Mouse (Mus musculus): ENCODE measurements around the gene Irf7. TPM values are rescaled to one million over a fixed set of nuclear protein-coding genes. Genes with fewer than 3 reads are reported as not detected.

Irf7 gene
- 6.0 and 7.2 TPM in 2 replicates for polyA plus RNA-seq (2011; ENCODE audit: insufficient read length, low read depth, missing spikeins)

GRCm38 (mm10) chr7:141265739-141266561 is at the start of gene Irf7:
Gene Irf7 (minus strand): TSS chr7:141266481.
- Histone ChIP-seq H3K4me3 (ENCODE audit: insufficient read depth, low read length) (peak within 1 kb of the TSS; percentile 82), H3K27ac (ENCODE audit: insufficient read depth, low read length) (no peak within 1 kb of the TSS), H3K4me1 (ENCODE audit: control insufficient read depth, insufficient read depth, low read length) (no peaks in the 10 kb centered on the region; the same call in 1 of the 2 replicates)
- no peak for TF ChIP-seq CTCF (IDR thresholded peaks at IDR 0.05; ENCODE audit: borderline replicate concordance, insufficient read depth, low read length)
- peak; percentile 62; the same call in 1 of the 2 replicates for TF ChIP-seq POLR2A (IDR thresholded peaks at IDR 0.05; ENCODE audit: low read depth, low read length)

- Histone ChIP-seq H3K4me3 (ENCODE audit: insufficient read depth, low read length) (no peak overlapping the region), H3K4me1 (ENCODE audit: control insufficient read depth, insufficient read depth, low read length) (0 out of 2 replicates have a peak, but pooled peaks cover 4% of the 10 kb centered on the region), H3K27ac (ENCODE audit: insufficient read depth, low read length) (no peak overlapping the region)
- TF ChIP-seq CTCF (IDR thresholded peaks at IDR 0.05; ENCODE audit: borderline replicate concordance, insufficient read depth, low read length) (peak; percentile 26; the same call in 1 of the 2 replicates), POLR2A (IDR thresholded peaks at IDR 0.05; ENCODE audit: low read depth, low read length) (no peak)
Measured at GRCm38 (mm10) chr7:141315974-141316373, 49.7 kb upstream of the Irf7 start.

GRCm38 (mm10) chr7:141315076-141315475 is 48.8 kb upstream of the Irf7 start:
- H3K4me3 ChIP-seq (ENCODE audit: insufficient read depth, low read length), result no peak overlapping the region
- 0 out of 2 replicates have a peak, but pooled peaks cover 4% of the 10 kb centered on the region for H3K4me1 ChIP-seq (ENCODE audit: control insufficient read depth, insufficient read depth, low read length)
- no peak overlapping the region for H3K27ac ChIP-seq (ENCODE audit: insufficient read depth, low read length)
- no peak for TF ChIP-seq CTCF (IDR thresholded peaks at IDR 0.05; ENCODE audit: borderline replicate concordance, insufficient read depth, low read length)
- no peak for TF ChIP-seq POLR2A (IDR thresholded peaks at IDR 0.05; ENCODE audit: low read depth, low read length)

GRCm38 (mm10) chr7:141314416-141314815 is 48.1 kb upstream of the Irf7 start:
- H3K4me3 ChIP-seq (ENCODE audit: insufficient read depth, low read length), result no peak overlapping the region
- 0 out of 2 replicates have a peak, but pooled peaks cover 4% of the 10 kb centered on the region for H3K4me1 ChIP-seq (ENCODE audit: control insufficient read depth, insufficient read depth, low read length)
- TF ChIP-seq POLR2A (IDR thresholded peaks at IDR 0.05; ENCODE audit: low read depth, low read length) (no peak), CTCF (IDR thresholded peaks at IDR 0.05; ENCODE audit: borderline replicate concordance, insufficient read depth, low read length) (no peak)
- H3K27ac ChIP-seq (ENCODE audit: insufficient read depth, low read length), result no peak overlapping the region

- Histone ChIP-seq H3K27ac (ENCODE audit: insufficient read depth, low read length) (no peak overlapping the region), H3K4me3 (ENCODE audit: insufficient read depth, low read length) (no peak overlapping the region), H3K4me1 (ENCODE audit: control insufficient read depth, insufficient read depth, low read length) (no peaks in the 10 kb centered on the region)
- TF ChIP-seq POLR2A (IDR thresholded peaks at IDR 0.05; ENCODE audit: low read depth, low read length), result no peak
- TF ChIP-seq CTCF (IDR thresholded peaks at IDR 0.05; ENCODE audit: borderline replicate concordance, insufficient read depth, low read length), result no peak
Measured at GRCm38 (mm10) chr7:141304537-141304936, 38.3 kb upstream of the Irf7 start.

GRCm38 (mm10) chr7:141302702-141303268 is 36.5 kb upstream of the Irf7 start:
- Histone ChIP-seq H3K27ac (ENCODE audit: insufficient read depth, low read length) (no peak overlapping the region), H3K4me1 (ENCODE audit: control insufficient read depth, insufficient read depth, low read length) (no peaks in the 10 kb centered on the region), H3K4me3 (ENCODE audit: insufficient read depth, low read length) (no peak overlapping the region)
- TF ChIP-seq CTCF (IDR thresholded peaks at IDR 0.05; ENCODE audit: borderline replicate concordance, insufficient read depth, low read length) (no peak), POLR2A (IDR thresholded peaks at IDR 0.05; ENCODE audit: low read depth, low read length) (no peak)

GRCm38 (mm10) chr7:141301386-141301785 is 35.1 kb upstream of the Irf7 start:
- Histone ChIP-seq H3K4me1 (ENCODE audit: control insufficient read depth, insufficient read depth, low read length) (peaks cover 2% of the 10 kb centered on the region; the same call in 1 of the 2 replicates), H3K4me3 (ENCODE audit: insufficient read depth, low read length) (no peak overlapping the region), H3K27ac (ENCODE audit: insufficient read depth, low read length) (no peak overlapping the region)
- TF ChIP-seq POLR2A (IDR thresholded peaks at IDR 0.05; ENCODE audit: low read depth, low read length) (no peak), CTCF (IDR thresholded peaks at IDR 0.05; ENCODE audit: borderline replicate concordance, insufficient read depth, low read length) (no peak)

- H3K27ac ChIP-seq (ENCODE audit: insufficient read depth, low read length), result no peak overlapping the region
- no peak overlapping the region for H3K4me3 ChIP-seq (ENCODE audit: insufficient read depth, low read length)
- TF ChIP-seq CTCF (IDR thresholded peaks at IDR 0.05; ENCODE audit: borderline replicate concordance, insufficient read depth, low read length) (no peak), POLR2A (IDR thresholded peaks at IDR 0.05; ENCODE audit: low read depth, low read length) (no peak)
- peaks cover 2% of the 10 kb centered on the region; the same call in 1 of the 2 replicates for H3K4me1 ChIP-seq (ENCODE audit: control insufficient read depth, insufficient read depth, low read length)
Measured at GRCm38 (mm10) chr7:141299175-141299574, 32.9 kb upstream of the Irf7 start.

- H3K4me3 ChIP-seq (ENCODE audit: insufficient read depth, low read length), result no peak overlapping the region
- no peak overlapping the region for H3K27ac ChIP-seq (ENCODE audit: insufficient read depth, low read length)
- no peak for TF ChIP-seq CTCF (IDR thresholded peaks at IDR 0.05; ENCODE audit: borderline replicate concordance, insufficient read depth, low read length)
- TF ChIP-seq POLR2A (IDR thresholded peaks at IDR 0.05; ENCODE audit: low read depth, low read length), result no peak
- peaks cover 2% of the 10 kb centered on the region; the same call in 1 of the 2 replicates for H3K4me1 ChIP-seq (ENCODE audit: control insufficient read depth, insufficient read depth, low read length)
Measured at GRCm38 (mm10) chr7:141297926-141298650, 31.8 kb upstream of the Irf7 start.
